Mouse (Mus musculus): ENCODE data around the gene Thumpd2. TPM values are rescaled to one million over a fixed set of nuclear protein-coding genes. Genes with fewer than 3 reads are reported as not detected.

Gene Thumpd2
- polyA plus RNA-seq, 1 experiment from 2014 or later, result 17.5 TPM

GRCm38 (mm10) chr17:81044356-81044755 lies 20.5 kb downstream of the Thumpd2 start:
- H3K27ac ChIP-seq (ENCODE audit: low read depth, low read length), result no peak overlapping the region
- no peaks in the 10 kb centered on the region for H3K27me3 ChIP-seq (ENCODE audit: control insufficient read depth, insufficient read depth, low read length)
- WGBS, result 93% methylated on average over 3 of the region's 3 CpGs
- H3K4me3 ChIP-seq (ENCODE audit: low read depth, low read length), result no peak overlapping the region
- no peak for DNase-seq (ENCODE audit: low spot score)
- H3K4me1 ChIP-seq (replicated peaks; ENCODE audit: control insufficient read depth, insufficient read depth, low read length), result no peaks in the 10 kb centered on the region
- H3K4me2 ChIP-seq (ENCODE audit: low read depth, low read length, severe bottlenecking), result no peak overlapping the region
- H3K9ac ChIP-seq (ENCODE audit: low read length), result no peak overlapping the region
- no peak for ATAC-seq (replicated peaks; ENCODE audit: low FRiP score)
- H3K36me3 ChIP-seq (ENCODE audit: control insufficient read depth, insufficient read depth, low read length), result no peaks in the 10 kb centered on the region
- H3K9me3 ChIP-seq (ENCODE audit: control insufficient read depth, low read length), result no peaks in the 10 kb centered on the region

GRCm38 (mm10) chr17:81041662-81042061 lies 23.2 kb downstream of the Thumpd2 start:
- Histone ChIP-seq H3K4me2 (ENCODE audit: low read depth, low read length, severe bottlenecking) (no peak overlapping the region), H3K4me3 (ENCODE audit: low read depth, low read length) (no peak overlapping the region), H3K9ac (ENCODE audit: low read length) (no peak overlapping the region), H3K27me3 (ENCODE audit: control insufficient read depth, insufficient read depth, low read length) (no peaks in the 10 kb centered on the region), H3K4me1 (replicated peaks; ENCODE audit: control insufficient read depth, insufficient read depth, low read length) (no peaks in the 10 kb centered on the region), H3K9me3 (ENCODE audit: control insufficient read depth, low read length) (no peaks in the 10 kb centered on the region), H3K27ac (ENCODE audit: low read depth, low read length) (no peak overlapping the region), H3K36me3 (ENCODE audit: control insufficient read depth, insufficient read depth, low read length) (no peaks in the 10 kb centered on the region)
- WGBS, result 89% methylated on average over 2 of the region's 2 CpGs
- no peak for ATAC-seq (replicated peaks; ENCODE audit: low FRiP score)
- no peak for DNase-seq (ENCODE audit: low spot score)

- H3K27ac ChIP-seq (ENCODE audit: low read depth, low read length), result no peak overlapping the region
- H3K4me2 ChIP-seq (ENCODE audit: low read depth, low read length, severe bottlenecking), result no peak overlapping the region
- no peaks in the 10 kb centered on the region for H3K36me3 ChIP-seq (ENCODE audit: control insufficient read depth, insufficient read depth, low read length)
- H3K27me3 ChIP-seq (ENCODE audit: control insufficient read depth, insufficient read depth, low read length), result no peaks in the 10 kb centered on the region
- ATAC-seq (replicated peaks; ENCODE audit: low FRiP score) (no peak), DNase-seq (ENCODE audit: low spot score) (no peak)
- H3K9me3 ChIP-seq (ENCODE audit: control insufficient read depth, low read length), result no peaks in the 10 kb centered on the region
- 97% methylated on average over 2 of the region's 2 CpGs for WGBS
- no peaks in the 10 kb centered on the region for H3K4me1 ChIP-seq (replicated peaks; ENCODE audit: control insufficient read depth, insufficient read depth, low read length)
- no peak overlapping the region for H3K4me3 ChIP-seq (ENCODE audit: low read depth, low read length)
- no peak overlapping the region for H3K9ac ChIP-seq (ENCODE audit: low read length)
These were observed 26.0 kb downstream of the Thumpd2 start for GRCm38 (mm10) chr17:81038707-81039408.

- H3K9ac ChIP-seq (ENCODE audit: low read length), result no peak overlapping the region
- H3K4me3 ChIP-seq (ENCODE audit: low read depth, low read length), result no peak overlapping the region
- WGBS, result 88% methylated on average over 5 of the region's 5 CpGs
- DNase-seq (ENCODE audit: low spot score) (no peak), ATAC-seq (replicated peaks; ENCODE audit: low FRiP score) (no peak)
- H3K4me2 ChIP-seq (ENCODE audit: low read depth, low read length, severe bottlenecking), result no peak overlapping the region
- H3K27ac ChIP-seq (ENCODE audit: low read depth, low read length), result no peak overlapping the region
- H3K36me3 ChIP-seq (ENCODE audit: control insufficient read depth, insufficient read depth, low read length), result no peaks in the 10 kb centered on the region
- H3K27me3 ChIP-seq (ENCODE audit: control insufficient read depth, insufficient read depth, low read length), result no peaks in the 10 kb centered on the region
- no peaks in the 10 kb centered on the region for H3K4me1 ChIP-seq (replicated peaks; ENCODE audit: control insufficient read depth, insufficient read depth, low read length)
- no peaks in the 10 kb centered on the region for H3K9me3 ChIP-seq (ENCODE audit: control insufficient read depth, low read length)
These were observed 29.5 kb downstream of the Thumpd2 start for GRCm38 (mm10) chr17:81035354-81035753.

- Histone ChIP-seq H3K9me3 (ENCODE audit: control insufficient read depth, low read length) (no peaks in the 10 kb centered on the region), H3K9ac (ENCODE audit: low read length) (no peak overlapping the region), H3K27ac (ENCODE audit: low read depth, low read length) (no peak overlapping the region), H3K27me3 (ENCODE audit: control insufficient read depth, insufficient read depth, low read length) (no peaks in the 10 kb centered on the region), H3K4me2 (ENCODE audit: low read depth, low read length, severe bottlenecking) (no peak overlapping the region), H3K4me3 (ENCODE audit: low read depth, low read length) (no peak overlapping the region), H3K36me3 (ENCODE audit: control insufficient read depth, insufficient read depth, low read length) (no peaks in the 10 kb centered on the region), H3K4me1 (replicated peaks; ENCODE audit: control insufficient read depth, insufficient read depth, low read length) (no peaks in the 10 kb centered on the region)
- no peak for ATAC-seq (replicated peaks; ENCODE audit: low FRiP score)
- WGBS, result 69% methylated on average over 2 of the region's 2 CpGs
- no peak for DNase-seq (ENCODE audit: low spot score)
These were observed 31.9 kb downstream of the Thumpd2 start for GRCm38 (mm10) chr17:81032957-81033356.

- WGBS, result 95% methylated on average over 3 of the region's 3 CpGs
- H3K27ac ChIP-seq (ENCODE audit: low read depth, low read length), result no peak overlapping the region
- no peaks in the 10 kb centered on the region for H3K9me3 ChIP-seq (ENCODE audit: control insufficient read depth, low read length)
- no peak overlapping the region for H3K9ac ChIP-seq (ENCODE audit: low read length)
- ATAC-seq (replicated peaks; ENCODE audit: low FRiP score) (no peak), DNase-seq (ENCODE audit: low spot score) (no peak)
- no peak overlapping the region for H3K4me3 ChIP-seq (ENCODE audit: low read depth, low read length)
- H3K4me2 ChIP-seq (ENCODE audit: low read depth, low read length, severe bottlenecking), result no peak overlapping the region
- H3K36me3 ChIP-seq (ENCODE audit: control insufficient read depth, insufficient read depth, low read length), result no peaks in the 10 kb centered on the region
- H3K4me1 ChIP-seq (replicated peaks; ENCODE audit: control insufficient read depth, insufficient read depth, low read length), result no peaks in the 10 kb centered on the region
- H3K27me3 ChIP-seq (ENCODE audit: control insufficient read depth, insufficient read depth, low read length), result no peaks in the 10 kb centered on the region
These were observed 32.9 kb downstream of the Thumpd2 start for GRCm38 (mm10) chr17:81031830-81032442.

- H3K27me3 ChIP-seq (ENCODE audit: control insufficient read depth, insufficient read depth, low read length), result no peaks in the 10 kb centered on the region
- H3K9ac ChIP-seq (ENCODE audit: low read length), result no peak overlapping the region
- no peaks in the 10 kb centered on the region for H3K9me3 ChIP-seq (ENCODE audit: control insufficient read depth, low read length)
- no peaks in the 10 kb centered on the region for H3K36me3 ChIP-seq (ENCODE audit: control insufficient read depth, insufficient read depth, low read length)
- WGBS, result 93% methylated on average over 6 of the region's 6 CpGs
- no peaks in the 10 kb centered on the region for H3K4me1 ChIP-seq (replicated peaks; ENCODE audit: control insufficient read depth, insufficient read depth, low read length)
- H3K4me3 ChIP-seq (ENCODE audit: low read depth, low read length), result no peak overlapping the region
- H3K4me2 ChIP-seq (ENCODE audit: low read depth, low read length, severe bottlenecking), result no peak overlapping the region
- no peak for ATAC-seq (replicated peaks; ENCODE audit: low FRiP score)
- no peak overlapping the region for H3K27ac ChIP-seq (ENCODE audit: low read depth, low read length)
- no peak for DNase-seq (ENCODE audit: low spot score)
These were observed 37.6 kb downstream of the Thumpd2 start for GRCm38 (mm10) chr17:81027331-81027730.

- Histone ChIP-seq H3K27me3 (ENCODE audit: control insufficient read depth, insufficient read depth, low read length) (no peaks in the 10 kb centered on the region), H3K9ac (ENCODE audit: low read length) (no peak overlapping the region), H3K27ac (ENCODE audit: low read depth, low read length) (no peak overlapping the region), H3K4me3 (ENCODE audit: low read depth, low read length) (no peak overlapping the region), H3K9me3 (ENCODE audit: control insufficient read depth, low read length) (no peaks in the 10 kb centered on the region), H3K36me3 (ENCODE audit: control insufficient read depth, insufficient read depth, low read length) (no peaks in the 10 kb centered on the region), H3K4me1 (replicated peaks; ENCODE audit: control insufficient read depth, insufficient read depth, low read length) (no peaks in the 10 kb centered on the region), H3K4me2 (ENCODE audit: low read depth, low read length, severe bottlenecking) (no peak overlapping the region)
- WGBS, result 39% methylated on average over 1 of the region's 1 CpGs
- ATAC-seq (replicated peaks; ENCODE audit: low FRiP score) (no peak), DNase-seq (ENCODE audit: low spot score) (no peak)
These were observed 47.8 kb downstream of the Thumpd2 start for GRCm38 (mm10) chr17:81017132-81017531.

Measured in forebrain, embryonic 11.5 days (tissue).